Mouse (Mus musculus): Measurements from ENCODE around the gene Prkd2.

- TF ChIP-seq CTCF (IDR thresholded peaks at IDR 0.05) (no peak), POLR2A (IDR thresholded peaks at IDR 0.05; ENCODE audit: insufficient read depth, low read depth, low read length) (no peak), EP300 (IDR thresholded peaks at IDR 0.05; ENCODE audit: insufficient read depth, low read depth, low read length) (no peak)
These were observed 4.5 kb upstream of the Prkd2 start for GRCm38 (mm10) chr7:16837916-16838803.

Data from heart, adult 2 months (tissue).